Comparison of ENCODE assay signal across 22 mouse cellular contexts in the genomic region with DNA sequence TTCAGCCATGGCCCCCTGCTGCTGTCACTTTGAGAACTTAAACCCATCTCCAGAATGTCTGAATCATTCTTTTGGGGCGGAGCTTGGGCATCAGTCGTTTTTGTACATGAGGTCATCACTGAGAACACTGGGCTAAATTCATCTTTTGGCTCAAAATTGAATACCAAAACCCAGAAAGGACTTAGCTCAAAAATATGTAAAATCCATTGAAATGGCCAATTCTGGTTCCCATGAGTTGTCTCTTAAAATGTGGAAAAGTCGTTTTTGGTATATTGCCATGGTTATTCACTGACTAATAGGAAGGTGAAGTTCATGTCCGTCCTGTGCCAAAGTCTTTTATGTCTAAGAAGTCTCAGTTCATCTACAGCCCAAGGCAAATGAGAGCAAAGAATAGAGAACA.
DNase-seq lines count a peak whose midpoint lies in the region; TF ChIP-seq lines count a peak whose summit lies in the region.
"Had no signal": no experiment of that assay in that cellular context is flagged by ENCODE, and none has a peak within 500 bp of the region (broad histone marks: within the 10 kb centered on the region; RNA-seq: fewer than 3 reads in every experiment).

No protein-coding gene starts in this region.

- H3K4me3 ChIP-seq in gastrocnemius, adult 2 months: no peak overlapping the region
- H3K4me3 ChIP-seq: embryonic facial prominence, embryonic 12.5 days; embryonic facial prominence, embryonic 15.5 days; heart, embryonic 12.5 days; heart, embryonic 15.5 days; hindbrain, embryonic 10.5 days; hindbrain, embryonic 13.5 days; intestine, embryonic 15.5 days had no signal

- no peak for TF ChIP-seq CTCF in gastrocnemius, adult 2 months (IDR thresholded peaks at IDR 0.05)

- intact Hi-C loops in gastrocnemius, adult 2 months (cut with DNase I): no loop called here
- intact Hi-C loops in heart, postnatal 10 days (cut with DNase I): no loop called here

- DNase-seq in gastrocnemius, adult 2 months: peak; percentile 28
- DNase-seq in gastrocnemius, postnatal 4 days (ENCODE audit: low spot score in 2 of 2): no peak
- DNase-seq in heart, postnatal 10 days: peak; percentile 35 to 43
- no peak for DNase-seq in heart, postnatal 4 days
- DNase-seq in 3T3-L1 (ENCODE audit: low read depth, low spot score): peak; percentile 50
- peak; percentile 67 for DNase-seq in skeletal muscle tissue, adult 2 months (ENCODE audit: low read depth, low spot score)
- no peak for DNase-seq in embryo, embryonic 9.5 days (ENCODE audit: extremely low spot score)
- DNase-seq: adrenal gland, postnatal 10 days; cerebellum, adult 18-20 months; cerebellum, adult 9-10 months; cerebellum, postnatal 14 days; forebrain, postnatal 0 days; gastrocnemius, postnatal 14 days; heart, adult 18-20 months; kidney, adult 11 months had no signal

- no peak overlapping the region for H3K27ac ChIP-seq in gastrocnemius, adult 2 months
- H3K27ac ChIP-seq: embryonic facial prominence, embryonic 12.5 days; embryonic facial prominence, embryonic 15.5 days; heart, embryonic 15.5 days; hindbrain, embryonic 10.5 days; hindbrain, embryonic 13.5 days; intestine, embryonic 15.5 days had no signal

Comparison
In these comparisons a context has a peak if more than half of its experiments do, and no peak if none do; other contexts are left out.
1. DNase-seq: peak in gastrocnemius, adult 2 months (single experiment), heart, postnatal 10 days (2 of 2), 3T3-L1 (single experiment) and skeletal muscle tissue, adult 2 months (single experiment); none in gastrocnemius, postnatal 4 days (0 of 2), heart, postnatal 4 days (single experiment) and embryo, embryonic 9.5 days (single experiment).